Mouse (Mus musculus): ENCODE results near the gene Crebl2. TPM values are rescaled to one million over a fixed set of nuclear protein-coding genes. Genes with fewer than 3 reads are reported as not detected.

Crebl2 gene
- polyA plus RNA-seq, 1 experiment, result 37.5 TPM

- DNase-seq (ENCODE audit: low spot score), result no peak
These were observed 9.5 kb upstream of the Crebl2 start for GRCm38 (mm10) chr6:134820411-134820810.

GRCm38 (mm10) chr6:134822844-134823243, 7.1 kb upstream of the Crebl2 start:
- DNase-seq (ENCODE audit: low spot score), result no peak

GRCm38 (mm10) chr6:134830776-134831175, 822 bp downstream of the Crebl2 start:
- no peak for DNase-seq (ENCODE audit: low spot score)

DNA sequence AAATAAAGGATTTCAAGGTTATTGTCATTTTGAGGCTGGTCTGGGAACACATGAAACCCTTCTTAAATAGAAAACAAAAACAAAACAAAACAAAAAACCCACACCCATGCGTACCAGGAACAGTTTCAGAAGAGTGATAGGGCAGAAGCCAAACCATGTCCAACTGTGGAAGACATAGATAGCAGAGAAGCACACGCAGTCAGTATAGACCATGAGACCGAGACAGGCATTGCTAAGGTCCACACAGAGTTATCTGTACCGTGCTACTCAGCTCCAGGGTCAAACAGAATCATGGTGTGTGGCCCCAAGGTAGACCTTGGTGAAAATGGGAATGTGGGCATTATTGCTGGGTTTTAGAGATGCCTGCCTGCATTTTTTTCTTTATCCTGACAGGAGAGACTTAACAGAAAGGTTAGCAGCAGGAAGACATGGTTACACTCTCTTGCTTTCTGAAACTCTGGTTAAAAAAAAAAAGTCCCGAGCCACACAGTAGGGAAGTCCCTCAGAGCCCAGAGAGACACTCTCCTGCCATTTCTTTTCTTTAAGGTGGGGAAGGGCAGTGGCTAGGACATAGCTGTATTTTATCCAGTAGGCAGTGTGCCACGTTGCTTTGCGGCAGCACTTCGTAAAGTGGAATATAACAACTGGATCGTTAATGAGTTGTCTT, 4.8 kb downstream of the Crebl2 start:
- DNase-seq (ENCODE audit: low spot score), result no peak

GRCm38 (mm10) chr6:134838111-134838510, 8.2 kb downstream of the Crebl2 start:
- DNase-seq (ENCODE audit: low spot score), result no peak

DNA sequence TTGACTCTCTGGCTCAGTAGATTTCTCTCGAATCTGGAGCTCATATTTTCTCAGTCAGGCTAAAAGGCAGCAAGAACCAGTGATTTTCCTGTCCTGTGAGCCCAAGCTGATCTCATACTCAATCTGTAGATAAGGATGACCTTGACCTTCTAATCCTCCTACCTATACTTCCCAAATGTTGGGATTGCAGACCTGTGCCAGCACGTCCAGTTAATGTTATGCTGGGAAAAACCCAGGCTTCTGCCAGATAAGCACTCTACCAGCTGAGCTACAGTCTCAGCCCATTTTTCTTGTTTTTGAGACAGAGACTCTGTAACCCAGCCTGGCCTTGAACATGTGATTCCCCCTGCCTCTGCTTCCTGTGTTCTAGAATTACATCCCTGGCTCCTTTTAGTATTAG, 10.4 kb downstream of the Crebl2 start:
- no peak for DNase-seq (ENCODE audit: low spot score)

- no peak for DNase-seq (ENCODE audit: low spot score)
These were observed 15.8 kb downstream of the Crebl2 start for GRCm38 (mm10) chr6:134845726-134846125.

DNA sequence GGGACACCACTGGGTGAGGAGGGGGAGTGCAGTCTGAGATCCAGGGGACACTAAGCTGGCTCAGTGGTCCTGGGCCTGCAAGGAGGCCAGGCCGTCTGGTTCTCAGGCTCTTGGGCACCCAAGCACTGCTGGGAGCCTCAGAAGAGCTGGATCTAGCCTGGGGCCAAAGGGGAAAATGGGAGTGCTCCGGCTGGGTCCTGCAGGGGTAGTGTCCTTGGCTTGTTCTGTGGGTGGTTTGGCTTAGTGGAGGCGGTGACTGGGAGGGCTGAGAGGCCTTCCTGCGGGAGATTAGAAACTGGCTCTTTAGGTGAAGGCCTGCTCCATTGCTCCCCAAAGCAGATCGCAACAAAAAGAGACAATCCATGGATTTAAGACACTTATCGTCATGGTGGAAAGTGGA, 16.4 kb downstream of the Crebl2 start:
- DNase-seq (ENCODE audit: low spot score), result no peak

DNA sequence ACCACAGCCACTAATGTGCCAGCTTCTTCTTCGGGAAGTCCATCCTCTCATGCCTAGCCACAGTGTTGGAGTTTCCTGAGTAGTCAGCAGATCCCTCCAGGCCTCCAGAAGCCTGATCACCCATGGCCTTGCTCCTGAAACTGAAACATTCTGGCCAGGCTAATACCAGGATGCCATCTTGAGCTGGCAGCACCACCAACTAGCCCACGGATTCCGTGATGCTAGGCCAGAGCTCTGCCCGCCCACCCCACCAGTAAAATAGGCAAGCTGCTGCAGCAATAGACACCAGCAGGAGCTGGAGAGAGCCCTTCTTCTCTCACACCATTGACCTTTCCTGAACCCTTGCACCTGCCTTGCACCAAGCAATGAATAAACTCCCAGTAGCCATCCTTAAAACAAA, 17.6 kb downstream of the Crebl2 start:
- no peak for DNase-seq (ENCODE audit: low spot score)

GRCm38 (mm10) chr6:134848197-134848890, 18.4 kb downstream of the Crebl2 start:
- DNase-seq (ENCODE audit: low spot score), result no peak

- DNase-seq (ENCODE audit: low spot score), result no peak
These were observed 19.5 kb downstream of the Crebl2 start for GRCm38 (mm10) chr6:134849461-134849860.

DNA sequence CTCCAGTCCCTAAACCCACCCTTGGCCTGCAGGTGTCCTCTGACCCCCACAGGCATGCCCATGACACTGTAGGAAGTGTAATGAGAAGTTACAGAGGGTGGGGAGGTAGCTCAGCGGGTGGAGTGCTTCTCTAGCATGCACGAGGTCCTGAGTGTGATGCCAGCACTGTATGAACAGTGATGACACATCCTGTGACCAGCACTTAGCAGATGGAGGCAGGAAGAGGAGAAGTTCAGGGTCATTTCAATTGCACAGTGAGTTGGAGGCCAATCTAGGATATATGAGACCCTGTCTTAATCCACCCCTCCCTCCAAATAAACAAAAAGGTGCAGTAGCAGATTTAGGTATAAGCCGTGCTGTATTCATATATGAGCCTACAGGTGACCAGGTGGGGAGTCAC, 20.0 kb downstream of the Crebl2 start:
- DNase-seq (ENCODE audit: low spot score), result no peak

GRCm38 (mm10) chr6:134854782-134855181, 24.8 kb downstream of the Crebl2 start:
- DNase-seq (ENCODE audit: low spot score), result no peak

DNA sequence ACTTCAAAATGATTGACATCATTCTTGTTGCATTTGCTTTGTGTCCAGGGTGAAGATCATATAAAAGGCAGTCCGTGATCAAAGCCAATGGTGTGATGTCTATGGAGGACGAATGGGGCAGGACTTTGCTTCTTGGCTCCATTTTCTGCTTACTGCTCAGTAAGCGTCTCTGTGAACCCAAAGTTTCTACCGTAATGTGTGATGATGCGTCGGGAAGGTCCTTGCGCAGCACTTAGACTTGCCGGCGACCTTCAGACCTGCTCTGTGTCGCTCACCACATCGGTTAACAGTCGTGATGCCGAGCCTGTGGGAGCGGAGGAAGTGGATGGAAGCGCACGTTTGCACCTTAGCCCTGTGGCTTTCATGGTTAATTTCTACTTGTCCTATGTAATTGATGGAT, 26.0 kb downstream of the Crebl2 start:
- no peak for DNase-seq (ENCODE audit: low spot score)

GRCm38 (mm10) chr6:134859021-134859420, 29.1 kb downstream of the Crebl2 start:
- no peak for DNase-seq (ENCODE audit: low spot score)

DNA sequence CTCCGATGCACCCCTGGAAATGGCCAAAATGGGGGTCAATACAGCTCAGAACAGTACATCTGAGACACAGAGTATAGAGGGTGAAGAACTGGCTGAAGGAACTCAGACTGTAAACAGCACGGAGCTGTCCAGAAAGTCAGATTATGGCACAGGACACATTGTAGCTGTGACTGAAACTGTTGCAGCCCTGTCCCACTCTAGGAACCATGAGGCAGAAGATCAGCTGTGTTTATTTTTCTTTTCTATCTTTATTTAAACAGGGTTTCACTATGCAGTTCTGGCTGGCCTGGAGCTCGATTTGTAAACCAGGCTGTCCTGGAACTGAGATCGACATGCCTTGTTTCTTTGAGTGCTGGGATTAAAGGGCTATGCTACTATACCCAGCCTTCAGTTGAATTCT, 30.3 kb downstream of the Crebl2 start:
- no peak for DNase-seq (ENCODE audit: low spot score)

DNA sequence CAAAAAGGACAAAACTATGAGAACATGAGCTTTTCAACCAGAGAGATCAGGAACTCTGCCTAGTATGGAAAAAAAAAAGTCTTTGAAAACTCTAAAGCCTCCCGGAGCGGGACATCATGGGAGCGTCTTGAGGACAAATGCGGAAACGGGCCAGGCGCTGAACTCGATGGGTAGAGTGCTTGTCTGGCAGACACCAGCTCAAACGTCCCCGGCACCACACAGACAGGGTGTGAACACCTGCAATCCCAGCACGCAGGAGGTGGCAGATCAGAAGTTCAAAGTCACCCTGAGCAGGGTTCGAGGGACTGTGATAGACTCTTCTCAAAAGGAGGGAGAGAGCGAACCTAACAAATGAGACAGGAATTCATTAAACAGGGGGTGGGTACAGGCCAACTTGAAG, 31.4 kb downstream of the Crebl2 start:
- no peak for DNase-seq (ENCODE audit: low spot score)

- DNase-seq (ENCODE audit: low spot score), result no peak
These were observed 32.7 kb downstream of the Crebl2 start for GRCm38 (mm10) chr6:134862671-134863104.

DNA sequence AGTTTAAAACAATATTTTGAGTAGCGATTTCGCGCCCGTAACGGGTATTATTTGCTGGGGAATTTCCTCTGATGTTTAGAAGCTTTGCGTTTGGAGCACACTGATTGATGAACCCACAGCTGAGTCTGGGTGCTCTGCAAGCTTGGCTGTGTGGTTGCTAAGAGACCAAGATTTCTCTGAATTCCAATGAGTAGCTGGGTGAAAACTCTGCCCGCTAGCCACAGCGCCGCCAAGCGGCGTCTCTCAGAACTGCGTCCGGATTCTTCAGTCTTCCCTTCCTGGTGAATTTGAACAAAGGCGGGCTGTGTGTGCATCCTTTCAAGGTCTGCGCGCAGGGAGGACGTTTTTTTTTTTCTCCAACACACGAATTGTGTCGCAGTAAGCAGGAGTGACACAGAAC, 33.2 kb downstream of the Crebl2 start:
- peak; percentile 86 for DNase-seq (ENCODE audit: low spot score)

- DNase-seq (ENCODE audit: low spot score), result no peak
These were observed 36.2 kb downstream of the Crebl2 start for GRCm38 (mm10) chr6:134866113-134866512.

- DNase-seq (ENCODE audit: low spot score), result no peak
These were observed 37.4 kb downstream of the Crebl2 start for GRCm38 (mm10) chr6:134867325-134867724.

GRCm38 (mm10) chr6:134870209-134870742, 40.3 kb downstream of the Crebl2 start:
- DNase-seq (ENCODE audit: low spot score), result no peak

DNA sequence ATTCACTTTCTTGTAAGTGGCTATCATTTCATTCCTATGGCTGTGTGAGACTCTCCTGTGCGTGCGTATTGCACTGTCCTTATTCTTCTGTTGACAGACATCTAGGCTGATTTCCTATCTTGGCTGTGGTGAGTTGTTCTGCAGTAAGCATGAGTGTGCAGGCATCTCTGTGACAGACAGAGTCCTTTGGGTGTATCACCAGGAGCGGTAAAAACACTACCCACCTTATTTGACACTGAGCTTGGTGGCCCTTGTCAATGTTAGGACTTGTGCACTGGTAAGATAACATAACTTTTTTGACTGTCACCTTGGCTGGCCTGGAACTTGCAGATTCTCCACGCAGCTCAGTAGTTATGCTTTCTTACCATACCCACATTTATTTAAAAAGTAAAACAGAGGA, 40.9 kb downstream of the Crebl2 start:
- DNase-seq (ENCODE audit: low spot score), result no peak
